Mouse (Mus musculus): Measurements from ENCODE around the gene Nrl.

The Nrl gene

DNA sequence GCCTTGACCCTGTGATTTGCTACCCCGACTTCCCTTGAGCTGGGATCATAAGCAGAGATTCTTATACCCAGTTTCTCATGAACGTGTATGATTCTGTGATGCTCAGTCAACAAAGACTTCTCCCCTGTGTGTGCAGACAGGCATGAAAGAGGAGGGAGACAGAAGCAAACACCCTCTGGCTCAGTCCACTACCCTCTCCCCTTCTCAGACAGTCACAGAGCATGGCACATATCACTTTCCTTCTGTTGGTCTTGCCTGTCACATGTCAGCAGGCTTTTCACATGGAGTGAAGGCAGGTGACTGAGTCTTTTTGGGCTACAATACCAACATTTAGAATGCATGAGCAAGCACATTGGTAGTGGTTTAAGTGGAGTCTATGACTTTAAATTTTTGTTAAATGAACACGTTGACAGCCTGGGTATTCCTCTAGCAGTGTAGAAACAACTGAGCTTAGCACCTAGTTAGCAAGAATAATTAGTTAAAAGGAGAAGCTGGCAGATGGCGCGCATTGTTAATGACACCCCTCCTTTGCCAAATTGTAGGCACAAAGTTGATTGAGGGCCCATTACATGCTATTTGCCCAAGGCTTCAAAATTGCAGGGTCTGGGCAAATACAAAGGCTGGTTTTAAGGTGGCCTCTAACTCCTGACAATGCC, 40.2 kb downstream of the Nrl start:
- no peak for DNase-seq (ENCODE audit: low spot score in 2 of 2)

- no peak for DNase-seq (ENCODE audit: low spot score in 2 of 2)
These were observed 45.2 kb downstream of the Nrl start for GRCm38 (mm10) chr14:55479629-55480028.

DNA sequence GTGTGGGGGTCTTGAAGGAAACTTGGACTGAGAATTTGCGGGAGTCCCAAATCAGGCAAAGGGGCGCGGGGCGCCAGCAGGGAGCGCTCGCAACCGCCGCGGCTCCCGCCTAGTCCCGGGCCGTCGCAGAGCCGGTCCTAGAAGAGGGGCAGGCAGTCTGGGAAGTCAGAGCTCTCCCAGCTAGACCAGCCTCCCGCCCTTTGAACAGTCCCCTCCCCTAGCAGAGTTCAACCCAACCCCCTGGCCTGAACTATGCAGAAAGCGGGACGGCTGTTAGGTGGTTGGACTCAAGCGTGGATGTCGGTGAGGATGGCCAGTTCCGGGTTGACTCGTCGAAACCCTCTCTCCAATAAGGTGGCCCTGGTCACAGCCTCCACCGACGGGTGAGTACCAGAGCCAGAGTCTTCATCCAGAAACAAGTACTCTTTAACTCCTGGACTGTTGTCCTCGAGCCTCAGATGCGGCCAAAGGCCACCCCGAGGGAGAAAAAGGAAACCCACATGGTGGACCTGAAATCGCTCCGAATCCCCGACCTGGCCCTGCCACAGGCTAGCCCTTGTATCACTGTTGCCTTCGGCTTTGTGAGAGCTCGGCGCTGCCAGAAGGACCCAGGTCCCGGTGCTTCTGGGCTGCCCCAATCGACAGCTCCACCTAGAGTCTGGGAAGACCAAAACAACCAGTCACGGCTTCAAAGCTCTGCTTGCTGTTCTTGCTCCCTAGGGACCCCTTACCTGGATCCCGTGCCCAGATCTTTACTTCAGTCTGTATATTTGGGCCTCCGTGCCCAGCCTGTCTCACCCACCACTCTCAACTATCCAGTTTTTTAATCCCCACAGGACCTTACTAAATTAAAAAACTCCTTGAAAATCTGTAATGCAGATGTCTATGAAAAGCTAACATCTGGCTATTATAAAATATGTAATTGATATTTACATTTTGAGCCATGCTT, 45.9 kb downstream of the Nrl start, which contains the start of gene Dhrs4:
Dhrs4 (plus strand) TSS at position 108 of the 949 bp plus-strand sequence.
- DNase-seq (ENCODE audit: low spot score in 2 of 2): peak; percentile 86

- DNase-seq (ENCODE audit: low spot score in 2 of 2): no peak
These were observed 47.0 kb downstream of the Nrl start for GRCm38 (mm10) chr14:55477829-55478228.

DNA sequence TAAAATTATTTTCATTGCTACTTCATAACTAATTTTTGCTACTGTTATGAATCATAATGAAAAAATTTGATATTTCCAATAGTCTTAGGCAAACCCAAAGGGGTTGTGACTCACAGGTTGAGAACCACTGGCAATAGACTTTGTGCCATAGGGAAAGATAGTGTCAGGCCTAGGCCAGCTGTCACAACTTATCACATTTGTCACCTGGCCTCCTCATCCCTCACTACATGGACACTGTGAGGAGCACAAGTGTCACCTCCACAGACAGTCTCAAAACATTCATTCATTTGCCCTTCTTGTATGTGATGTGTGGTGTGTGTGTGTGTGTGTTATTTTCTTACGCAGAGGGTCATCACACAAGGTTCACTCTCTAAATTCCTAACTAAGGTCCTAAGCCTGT, 47.4 kb downstream of the Nrl start:
- no peak for DNase-seq (ENCODE audit: low spot score in 2 of 2)

DNA sequence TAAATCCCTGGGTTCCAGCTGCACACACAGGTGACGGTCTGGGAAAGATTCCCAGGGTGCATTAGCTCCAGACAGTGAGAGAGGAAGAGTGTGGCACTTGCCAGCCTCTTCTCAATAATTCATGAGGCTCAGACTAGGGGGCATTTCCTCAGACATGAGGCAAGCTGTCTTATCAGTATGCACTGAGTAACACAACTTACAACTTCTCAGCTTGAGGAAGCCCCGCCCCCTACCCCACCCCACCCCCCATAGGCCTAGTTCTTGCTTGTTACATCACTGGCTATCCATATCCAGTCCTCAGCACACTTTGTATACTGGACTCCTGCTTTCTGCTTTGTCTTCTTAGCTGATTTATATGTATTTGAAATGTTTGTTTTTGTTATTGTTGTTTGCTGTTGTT, 49.1 kb downstream of the Nrl start:
- DNase-seq (ENCODE audit: low spot score in 2 of 2): no peak

DNA sequence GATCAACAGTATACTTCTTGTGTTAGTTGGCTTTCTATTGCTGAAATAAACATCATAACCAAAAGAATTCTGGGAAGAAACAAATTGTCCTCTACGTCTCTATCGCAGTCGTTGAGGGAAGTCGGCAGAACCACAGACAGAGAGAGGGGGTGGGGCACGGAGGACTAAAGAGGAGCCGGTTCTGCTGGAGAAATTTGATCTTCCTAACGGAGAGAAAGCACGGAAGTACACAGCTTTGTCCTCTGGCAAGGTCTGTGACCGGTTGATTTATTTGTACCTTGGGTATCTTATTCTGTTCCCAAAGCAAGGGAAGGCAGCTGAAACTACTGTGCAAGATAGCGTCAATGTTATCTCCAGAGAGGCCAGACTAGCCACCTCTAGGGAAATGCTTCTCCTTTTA, 54.0 kb downstream of the Nrl start:
- DNase-seq (ENCODE audit: low spot score in 2 of 2): no peak

DNA sequence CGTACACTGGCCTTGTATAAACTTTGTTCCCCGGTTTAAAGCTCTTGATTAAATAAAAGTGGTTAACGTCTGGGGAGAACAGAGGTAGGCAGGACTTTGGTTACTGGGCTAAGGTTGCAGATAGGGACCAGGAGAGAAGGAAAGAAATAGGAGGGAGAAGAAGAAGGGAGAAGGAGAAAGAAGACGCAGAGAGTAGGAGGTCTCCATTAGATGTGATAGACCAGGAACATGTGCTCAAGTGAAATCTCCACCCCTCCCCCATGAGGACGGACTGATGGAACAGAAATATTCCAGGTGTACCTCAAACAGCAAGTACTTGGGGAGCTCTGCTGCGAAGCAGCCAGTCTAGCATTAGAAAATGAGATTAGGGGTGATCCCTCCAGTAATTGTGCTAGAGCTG, 55.0 kb downstream of the Nrl start:
- no peak for DNase-seq (ENCODE audit: low spot score in 2 of 2)

- DNase-seq (ENCODE audit: low spot score in 2 of 2): no peak
These were observed 55.7 kb downstream of the Nrl start for GRCm38 (mm10) chr14:55469041-55469440.

Data from spleen, postnatal 36 days (tissue).